Mouse (Mus musculus) ES-E14 (cell line): ENCODE measurements around the gene Cryga.

Experiments used
- CHD2 ChIP-seq: IDR thresholded peaks from 2 replicates; pipeline ENCODE4 v1.6.1; 2014; ENCODE audit warnings: mild to moderate bottlenecking, low read depth, low read length, inconsistent platforms
- MAFK ChIP-seq: IDR thresholded peaks from 2 replicates; pipeline ENCODE4 v1.6.1; 2014; ENCODE audit warnings: mild to moderate bottlenecking, low read depth, low read length, inconsistent platforms; ENCODE audit not compliant: insufficient read depth
- ZC3H11A ChIP-seq: IDR thresholded peaks from 2 replicates; pipeline ENCODE4 v1.6.1; 2012; ENCODE audit warnings: low read depth, mild to moderate bottlenecking, inconsistent platforms, low read length, borderline replicate concordance
- ZNF384 ChIP-seq: IDR thresholded peaks from 2 replicates; pipeline ENCODE4 v1.6.1; 2012; ENCODE audit warnings: low read depth, low read length, inconsistent platforms

GRCm38 (mm10) chr1:65130226-65130625, 27.1 kb upstream of the Cryga start:
- TF ChIP-seq ZC3H11A (no peak), MAFK (no peak), CHD2 (no peak), ZNF384 (no peak)
